Mouse (Mus musculus) ES-E14 (cell line): ENCODE results near the gene Polr2f. TPM values are rescaled to one million over a fixed set of nuclear protein-coding genes. Genes with fewer than 3 reads are reported as not detected.

Experiments
- DNase-seq: peaks from one replicate; pipeline ENCODE4 v3.0.0-alpha.2; 2013; ENCODE audit warnings: low read depth, low spot score
- H3K27ac ChIP-seq: 2 replicates; pipeline ENCODE4 v1.5.1; 2012; ENCODE audit warnings: low read depth, mild to moderate bottlenecking, low read length, moderate library complexity, mixed read lengths; ENCODE audit not compliant: poor library complexity, insufficient read depth, severe bottlenecking
- H3K36me3 ChIP-seq: 2 replicates; pipeline ENCODE4 v1.6.1; 2012; ENCODE audit warnings: mild to moderate bottlenecking, low read length, moderate library complexity, mixed read lengths; ENCODE audit not compliant: control insufficient read depth, poor library complexity, insufficient read depth, severe bottlenecking
- H3K4me1 ChIP-seq, 2 experiments: fragments of 150-350 bp in 1 of 2; sonication (generic) in 1 of 2; 2 replicates each; pipeline ENCODE4 v1.6.1; 2012; ENCODE audit warnings: low read length in 2 of 2, mild to moderate bottlenecking in 1 of 2, mixed read lengths in 1 of 2; ENCODE audit not compliant: control insufficient read depth in 2 of 2, insufficient read depth in 2 of 2, poor library complexity in 1 of 2
- H3K4me3 ChIP-seq, 2 experiments: fragments of 150-350 bp in 1 of 2; sonication (generic) in 1 of 2; 2 replicates each; pipeline ENCODE4 v1.5.1; 2012; ENCODE audit warnings: low read length in 2 of 2, low read depth in 1 of 2, mild to moderate bottlenecking in 1 of 2, mixed read lengths in 1 of 2; ENCODE audit not compliant: insufficient read depth in 1 of 2, poor library complexity in 1 of 2, severe bottlenecking in 1 of 2
- H3K9ac ChIP-seq: 2 replicates; pipeline ENCODE4 v1.6.1; 2012; ENCODE audit warnings: low read depth, mild to moderate bottlenecking, low read length, mixed read lengths; ENCODE audit not compliant: poor library complexity, insufficient read depth, severe bottlenecking
- H3K9me3 ChIP-seq: fragments of 150-350 bp; sonication (generic); 2 replicates; pipeline ENCODE4 v1.6.1; 2012; ENCODE audit warnings: low read depth, mild to moderate bottlenecking, low read length; ENCODE audit not compliant: control insufficient read depth, insufficient read depth
- CHD2 ChIP-seq: IDR thresholded peaks from 2 replicates; pipeline ENCODE4 v1.6.1; 2014; ENCODE audit warnings: mild to moderate bottlenecking, low read depth, low read length, inconsistent platforms
- HCFC1 ChIP-seq: IDR thresholded peaks from 2 replicates; pipeline ENCODE4 v1.6.1; 2012; ENCODE audit warnings: low read length, inconsistent platforms, borderline replicate concordance; ENCODE audit not compliant: insufficient read depth
- MAFK ChIP-seq: IDR thresholded peaks from 2 replicates; pipeline ENCODE4 v1.6.1; 2014; ENCODE audit warnings: mild to moderate bottlenecking, low read depth, low read length, inconsistent platforms; ENCODE audit not compliant: insufficient read depth
- ZC3H11A ChIP-seq: IDR thresholded peaks from 2 replicates; pipeline ENCODE4 v1.6.1; 2012; ENCODE audit warnings: low read depth, mild to moderate bottlenecking, inconsistent platforms, low read length, borderline replicate concordance
- ZNF384 ChIP-seq: IDR thresholded peaks from 2 replicates; pipeline ENCODE4 v1.6.1; 2012; ENCODE audit warnings: low read depth, low read length, inconsistent platforms
- in situ Hi-C, 2 experiments: fragments of 600-800 bp; cut with MboI; formaldehyde crosslinking; loops; one replicate each; pipeline ENCODE4 v1.15.1; 2025; ENCODE audit warnings: low sequenced_read_pairs in 2 of 2, inconsistent platforms in 1 of 2; ENCODE audit not compliant: unreplicated experiment in 2 of 2
- total RNA-seq: library from RNA; depleted of rRNA; stranded (reverse); fragments of 300-350 nt; gene quantifications from 2 replicates; pipeline ENCODE4 v1.2.3, GENCODE M21; 2012

Gene Polr2f
- total RNA-seq, 1 experiment: 238 TPM

GRCm38 (mm10) chr15:79139640-79140039 lies 1.2 kb upstream of the Polr2f start:
- TF ChIP-seq ZNF384: no peak
- TF ChIP-seq MAFK: no peak
- no peak for TF ChIP-seq ZC3H11A
- no peak for TF ChIP-seq HCFC1
- no peak for TF ChIP-seq CHD2
- Histone ChIP-seq H3K36me3 (peaks cover 8% of the 10 kb centered on the region), H3K27ac (no peak overlapping the region), H3K4me1 (peaks cover 4% of the 10 kb centered on the region in 2 experiments; a peak in 2 of 4 replicates), H3K9ac (no peak overlapping the region), H3K4me3 (no peak overlapping the region), H3K9me3 (no peaks in the 10 kb centered on the region)
- in situ Hi-C loops: no loop called here
- DNase-seq: no peak

DNA sequence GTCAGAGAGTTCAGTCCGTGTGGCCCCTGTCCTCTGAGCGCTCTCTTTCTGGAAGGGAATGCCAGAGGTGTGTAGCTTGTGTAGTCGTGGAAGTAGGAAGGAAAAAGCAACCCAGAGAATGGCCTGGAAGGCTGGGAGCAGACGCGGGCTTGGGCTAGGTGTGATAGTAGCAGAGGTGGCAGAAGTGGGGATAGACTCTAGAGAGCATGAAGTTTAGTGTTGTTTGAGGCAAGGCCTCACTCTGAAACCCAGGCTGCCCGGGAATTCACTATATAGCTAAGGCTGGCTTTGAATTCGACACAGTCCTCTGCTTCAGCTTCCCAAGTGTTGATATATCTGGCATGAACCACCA lies 733 bp downstream of the Polr2f start:
- peak overlapping the region; percentile 68 to 96 for H3K4me3 ChIP-seq
- H3K9me3 ChIP-seq: no peaks in the 10 kb centered on the region
- H3K27ac ChIP-seq: peak overlapping the region; percentile 46; the same call in 1 of the 2 replicates
- no peak for DNase-seq
- H3K9ac ChIP-seq: peak overlapping the region; percentile 88
- H3K36me3 ChIP-seq: peaks cover 23% of the 10 kb centered on the region
- TF ChIP-seq CHD2 (no peak), HCFC1 (no peak), ZNF384 (no peak), MAFK (no peak), ZC3H11A (no peak)
- in situ Hi-C loops: no loop called here
- peaks cover 4 to 8% of the 10 kb centered on the region in 2 experiments; a peak in 3 of 4 replicates for H3K4me1 ChIP-seq

DNA sequence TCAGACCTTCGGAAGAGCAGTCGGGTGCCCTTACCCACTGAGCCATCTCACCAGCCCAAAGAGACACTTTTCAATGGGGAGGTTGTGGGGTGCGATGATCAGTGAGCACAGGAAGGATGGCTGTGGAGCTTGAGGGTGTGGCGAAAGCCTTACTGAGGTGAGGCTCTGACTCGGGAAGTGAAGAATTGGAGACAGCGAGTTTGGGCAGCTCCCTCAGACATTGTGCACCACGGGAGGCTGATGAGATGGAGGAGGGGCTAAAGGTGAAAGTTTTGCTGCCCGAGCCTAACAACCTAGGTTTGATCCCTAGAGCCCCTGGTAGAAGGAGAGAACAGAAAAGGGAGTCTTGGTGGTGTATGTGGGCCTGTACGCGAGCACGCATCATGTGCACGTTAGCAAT lies 2.5 kb downstream of the Polr2f start:
- H3K4me1 ChIP-seq: peaks cover 4 to 8% of the 10 kb centered on the region in 2 experiments; a peak in 3 of 4 replicates
- DNase-seq: no peak
- H3K9me3 ChIP-seq: no peaks in the 10 kb centered on the region
- in situ Hi-C loops: no loop called here
- H3K36me3 ChIP-seq: peaks cover 37% of the 10 kb centered on the region
- no peak for TF ChIP-seq HCFC1
- no peak for TF ChIP-seq ZC3H11A
- no peak overlapping the region for H3K4me3 ChIP-seq
- H3K9ac ChIP-seq: no peak overlapping the region
- H3K27ac ChIP-seq: no peak overlapping the region

GRCm38 (mm10) chr15:79144021-79144420 lies 3.2 kb downstream of the Polr2f start:
- Histone ChIP-seq H3K9ac (no peak overlapping the region), H3K36me3 (peaks cover 39% of the 10 kb centered on the region), H3K9me3 (no peaks in the 10 kb centered on the region), H3K27ac (no peak overlapping the region), H3K4me3 (no peak overlapping the region), H3K4me1 (peaks cover 4 to 8% of the 10 kb centered on the region in 2 experiments; a peak in 3 of 4 replicates)
- no peak for TF ChIP-seq ZC3H11A
- no peak for TF ChIP-seq CHD2
- no peak for TF ChIP-seq MAFK
- no peak for TF ChIP-seq HCFC1
- TF ChIP-seq ZNF384: no peak
- DNase-seq: no peak
- in situ Hi-C loops: no loop called here

DNA sequence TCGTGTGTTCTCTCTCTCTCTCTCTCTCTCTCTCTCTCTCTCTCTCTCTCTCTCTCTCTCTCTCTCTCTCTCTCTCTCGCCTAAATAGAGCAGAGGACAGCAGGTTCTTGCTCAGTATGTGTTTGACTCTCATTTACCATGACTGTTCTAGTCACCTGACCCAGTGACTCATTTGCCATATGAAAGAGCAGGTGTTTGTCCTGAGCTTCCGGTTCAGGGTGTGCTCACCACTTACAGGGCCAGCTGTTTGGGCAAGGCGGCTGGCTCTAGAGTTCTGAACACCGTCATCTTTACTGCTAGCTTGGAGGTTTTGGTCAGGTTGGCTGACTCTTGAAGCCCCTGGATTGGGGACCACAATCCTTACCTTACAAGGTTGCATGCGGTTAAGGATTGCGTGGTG lies 4.7 kb downstream of the Polr2f start:
- Histone ChIP-seq H3K4me3 (no peak overlapping the region), H3K27ac (0 out of 2 replicates have a peak overlapping the region, but pooled peaks have one; percentile 3), H3K9me3 (no peaks in the 10 kb centered on the region), H3K4me1 (peaks cover 4 to 8% of the 10 kb centered on the region in 2 experiments; a peak in 3 of 4 replicates), H3K36me3 (peaks cover 49% of the 10 kb centered on the region), H3K9ac (no peak overlapping the region)
- DNase-seq: no peak
- TF ChIP-seq ZC3H11A: no peak
- no peak for TF ChIP-seq HCFC1
- TF ChIP-seq CHD2: no peak
- no peak for TF ChIP-seq ZNF384
- no peak for TF ChIP-seq MAFK
- in situ Hi-C loops: no loop called here
